Mouse (Mus musculus) testis, adult 2 months (tissue): ENCODE measurements around the gene Zfp488.

Source experiments
- CTCF ChIP-seq: fragments of 200-500 bp; IDR thresholded peaks from 2 replicates; pipeline ENCODE4 v1.5.1; 2012; ENCODE audit warnings: low read depth, mild to moderate bottlenecking, inconsistent platforms, low read length, moderate library complexity; ENCODE audit not compliant: control insufficient read depth, insufficient read depth, insufficient replicate concordance
- POLR2A ChIP-seq: fragments of 200-500 bp; IDR thresholded peaks from 2 replicates; pipeline ENCODE4 v1.6.1; 2012; ENCODE audit warnings: low read depth, mild to moderate bottlenecking, inconsistent platforms, low read length, moderate library complexity; ENCODE audit not compliant: control insufficient read depth

GRCm38 (mm10) chr14:34016938-34017337, 38.4 kb upstream of the Zfp488 start:
- TF ChIP-seq CTCF: no peak
- no peak; the same call in 1 of the 2 replicates for TF ChIP-seq POLR2A
